Mouse (Mus musculus) ovary, adult 10 weeks (tissue): ENCODE data around the gene Gm9268. TPM values are rescaled to one million over a fixed set of nuclear protein-coding genes. Genes with fewer than 3 reads are reported as not detected.

Experiments
- polyA plus RNA-seq: library from polyadenylated mRNA; stranded (reverse); fragments of 350-450 nt; fragmentation: Illumina TruSeq; extraction: RNeasy Lipid Tissue Mini Kit (QIAGEN cat#74804); gene quantifications from one replicate; pipeline ENCODE4 v1.2.3, GENCODE M21; 2014

Gene Gm9268
- polyA plus RNA-seq, result not detected

GRCm38 (mm10) chr7:43018465-43018864 is at the start of gene Gm9268:
Gene Gm9268, plus strand, starts transcription at chr7:43018765.

Other genes with a start within 250 kb of the Gm9268 start
- not detected for gene Vmn2r62, start 225.2 kb upstream of the Gm9268 start, polyA plus RNA-seq
- not detected for gene Gm2381, start 151.5 kb upstream of the Gm9268 start, polyA plus RNA-seq
- not detected for gene Vmn2r63, start 84.9 kb upstream of the Gm9268 start, polyA plus RNA-seq
- gene Zfp936, start 95.5 kb downstream of the Gm9268 start, polyA plus RNA-seq, result 6.8 TPM